Mouse (Mus musculus): ENCODE measurements at regions not wholly inside any gene's neighbourhood (a gene's known extent, or its start where the extent isn't known, plus 50 kb on each side); places are given as distances from the start of the nearest gene placed in this dataset.

GRCm38 (mm10) chr7:71193131-71193530 lies 158.2 kb downstream of the Gm10295 start:
- no peaks in the 10 kb centered on the region for H3K36me3 ChIP-seq (ENCODE audit: control insufficient read depth, insufficient read depth, low read length)
- peak overlapping the region; percentile 69 for H3K27ac ChIP-seq (ENCODE audit: insufficient read depth, low read depth, low read length)
- peak; percentile 91 for DNase-seq
- WGBS, result 35% methylated on average over 7 of the region's 7 CpGs
- no peak for TF ChIP-seq POLR2A (IDR thresholded peaks at IDR 0.05; ENCODE audit: low read depth, low read length)
- no peak for TF ChIP-seq CTCF (conservative IDR thresholded peaks at IDR 0.05; ENCODE audit: insufficient read depth, insufficient read length, low read depth, low read length)
- H3K4me1 ChIP-seq (ENCODE audit: control insufficient read depth, insufficient read depth, low read length), result peaks cover 16% of the 10 kb centered on the region
- no peaks in the 10 kb centered on the region for H3K27me3 ChIP-seq (replicated peaks; ENCODE audit: control insufficient read depth, insufficient read depth, low read length)
- H3K4me3 ChIP-seq (ENCODE audit: insufficient read depth, low read depth, low read length), result no peak overlapping the region

GRCm38 (mm10) chr7:71190161-71190711 lies 161.0 kb downstream of the Gm10295 start:
- Histone ChIP-seq H3K27me3 (replicated peaks; ENCODE audit: control insufficient read depth, insufficient read depth, low read length) (no peaks in the 10 kb centered on the region), H3K4me1 (ENCODE audit: control insufficient read depth, insufficient read depth, low read length) (peaks cover 19% of the 10 kb centered on the region), H3K4me3 (ENCODE audit: insufficient read depth, low read depth, low read length) (no peak overlapping the region), H3K27ac (ENCODE audit: insufficient read depth, low read depth, low read length) (no peak overlapping the region; the same call in 1 of the 2 replicates), H3K36me3 (ENCODE audit: control insufficient read depth, insufficient read depth, low read length) (no peaks in the 10 kb centered on the region)
- 29% methylated on average over 12 of the region's 12 CpGs for WGBS
- TF ChIP-seq POLR2A (IDR thresholded peaks at IDR 0.05; ENCODE audit: low read depth, low read length), result no peak
- TF ChIP-seq CTCF (conservative IDR thresholded peaks at IDR 0.05; ENCODE audit: insufficient read depth, insufficient read length, low read depth, low read length), result no peak
- DNase-seq, result peak; percentile 57

- no peak for TF ChIP-seq CTCF (conservative IDR thresholded peaks at IDR 0.05; ENCODE audit: insufficient read depth, insufficient read length, low read depth, low read length)
- no peak for TF ChIP-seq POLR2A (IDR thresholded peaks at IDR 0.05; ENCODE audit: low read depth, low read length)
- Histone ChIP-seq H3K4me1 (ENCODE audit: control insufficient read depth, insufficient read depth, low read length) (peaks cover 19% of the 10 kb centered on the region), H3K4me3 (ENCODE audit: insufficient read depth, low read depth, low read length) (no peak overlapping the region), H3K27ac (ENCODE audit: insufficient read depth, low read depth, low read length) (no peak overlapping the region; the same call in 1 of the 2 replicates), H3K27me3 (replicated peaks; ENCODE audit: control insufficient read depth, insufficient read depth, low read length) (no peaks in the 10 kb centered on the region), H3K36me3 (ENCODE audit: control insufficient read depth, insufficient read depth, low read length) (no peaks in the 10 kb centered on the region)
- no peak for DNase-seq
- 40% methylated on average over 6 of the region's 6 CpGs for WGBS
Measured at GRCm38 (mm10) chr7:71189757-71190156, 161.5 kb downstream of the Gm10295 start.

GRCm38 (mm10) chr7:71188119-71188518 lies 163.2 kb downstream of the Gm10295 start:
- H3K4me3 ChIP-seq (ENCODE audit: insufficient read depth, low read depth, low read length), result no peak overlapping the region
- H3K4me1 ChIP-seq (ENCODE audit: control insufficient read depth, insufficient read depth, low read length), result peaks cover 16% of the 10 kb centered on the region
- peak; percentile 39 for DNase-seq
- H3K27me3 ChIP-seq (replicated peaks; ENCODE audit: control insufficient read depth, insufficient read depth, low read length), result no peaks in the 10 kb centered on the region
- H3K27ac ChIP-seq (ENCODE audit: insufficient read depth, low read depth, low read length), result peak overlapping the region; percentile 24; the same call in 1 of the 2 replicates
- 12% methylated on average over 6 of the region's 6 CpGs for WGBS
- TF ChIP-seq POLR2A (IDR thresholded peaks at IDR 0.05; ENCODE audit: low read depth, low read length), result no peak
- TF ChIP-seq CTCF (conservative IDR thresholded peaks at IDR 0.05; ENCODE audit: insufficient read depth, insufficient read length, low read depth, low read length), result no peak
- no peaks in the 10 kb centered on the region for H3K36me3 ChIP-seq (ENCODE audit: control insufficient read depth, insufficient read depth, low read length)

- H3K4me1 ChIP-seq (ENCODE audit: control insufficient read depth, insufficient read depth, low read length), result no peaks in the 10 kb centered on the region
- DNase-seq, result no peak
- WGBS, result 81% methylated on average over 4 of the region's 4 CpGs
- H3K36me3 ChIP-seq (ENCODE audit: control insufficient read depth, insufficient read depth, low read length), result no peaks in the 10 kb centered on the region
- no peaks in the 10 kb centered on the region for H3K27me3 ChIP-seq (replicated peaks; ENCODE audit: control insufficient read depth, insufficient read depth, low read length)
- TF ChIP-seq CTCF (conservative IDR thresholded peaks at IDR 0.05; ENCODE audit: insufficient read depth, insufficient read length, low read depth, low read length) (no peak), POLR2A (IDR thresholded peaks at IDR 0.05; ENCODE audit: low read depth, low read length) (no peak)
- H3K27ac ChIP-seq (ENCODE audit: insufficient read depth, low read depth, low read length), result no peak overlapping the region
- H3K4me3 ChIP-seq (ENCODE audit: insufficient read depth, low read depth, low read length), result no peak overlapping the region
Measured at GRCm38 (mm10) chr7:71174871-71175270, 176.4 kb downstream of the Gm10295 start.

GRCm38 (mm10) chr7:71139068-71139467 lies 212.2 kb downstream of the Gm10295 start:
- Histone ChIP-seq H3K4me1 (ENCODE audit: control insufficient read depth, insufficient read depth, low read length) (no peaks in the 10 kb centered on the region), H3K27ac (ENCODE audit: insufficient read depth, low read depth, low read length) (peak overlapping the region; percentile 90), H3K27me3 (replicated peaks; ENCODE audit: control insufficient read depth, insufficient read depth, low read length) (no peaks in the 10 kb centered on the region), H3K36me3 (ENCODE audit: control insufficient read depth, insufficient read depth, low read length) (no peaks in the 10 kb centered on the region), H3K4me3 (ENCODE audit: insufficient read depth, low read depth, low read length) (no peak overlapping the region)
- WGBS, result 61% methylated on average over 5 of the region's 5 CpGs
- TF ChIP-seq POLR2A (IDR thresholded peaks at IDR 0.05; ENCODE audit: low read depth, low read length), result no peak
- TF ChIP-seq CTCF (conservative IDR thresholded peaks at IDR 0.05; ENCODE audit: insufficient read depth, insufficient read length, low read depth, low read length), result no peak
- peak; percentile 73 for DNase-seq

- no peak overlapping the region for H3K27ac ChIP-seq (ENCODE audit: insufficient read depth, low read depth, low read length)
- WGBS, result 53% methylated on average over 1 of the region's 1 CpGs
- no peaks in the 10 kb centered on the region; the same call in 1 of the 2 replicates for H3K4me1 ChIP-seq (ENCODE audit: control insufficient read depth, insufficient read depth, low read length)
- no peak overlapping the region for H3K4me3 ChIP-seq (ENCODE audit: insufficient read depth, low read depth, low read length)
- peak; percentile 19 for DNase-seq
- H3K27me3 ChIP-seq (replicated peaks; ENCODE audit: control insufficient read depth, insufficient read depth, low read length), result no peaks in the 10 kb centered on the region
- H3K36me3 ChIP-seq (ENCODE audit: control insufficient read depth, insufficient read depth, low read length), result no peaks in the 10 kb centered on the region
- TF ChIP-seq CTCF (conservative IDR thresholded peaks at IDR 0.05; ENCODE audit: insufficient read depth, insufficient read length, low read depth, low read length) (no peak), POLR2A (IDR thresholded peaks at IDR 0.05; ENCODE audit: low read depth, low read length) (no peak)
Measured at GRCm38 (mm10) chr7:71129981-71130380, 221.3 kb downstream of the Gm10295 start.

All from kidney, adult 2 months (tissue).